Mouse (Mus musculus) megakaryocyte, embryonic 14.5 days (primary cell): ENCODE measurements around the gene Gtf3c1. TPM values are rescaled to one million over a fixed set of nuclear protein-coding genes. Genes with fewer than 3 reads are reported as not detected.

Source experiments
- H3K27me3 ChIP-seq: replicated peaks from 2 replicates; pipeline ENCODE3; 2012; ENCODE audit warnings: inconsistent platforms
- H3K36me3 ChIP-seq: replicated peaks from 2 replicates; pipeline ENCODE3; 2012; ENCODE audit warnings: low read length, inconsistent platforms, mixed read lengths
- H3K4me1 ChIP-seq: 2 replicates; pipeline ENCODE4 v1.6.1; 2012; ENCODE audit warnings: inconsistent platforms
- H3K4me3 ChIP-seq: replicated peaks from 2 replicates; pipeline ENCODE3; 2012; ENCODE audit warnings: moderate library complexity, mild to moderate bottlenecking, inconsistent platforms
- H3K9me3 ChIP-seq: 2 replicates; pipeline ENCODE4 v1.6.1; 2012; ENCODE audit warnings: inconsistent platforms
- FLI1 ChIP-seq: IDR thresholded peaks from 2 replicates; pipeline ENCODE4 v1.6.1; 2012; ENCODE audit warnings: low read length, inconsistent platforms, mixed read lengths
- GATA1 ChIP-seq: IDR thresholded peaks from 3 replicates; pipeline ENCODE4 v1.6.1; 2012; ENCODE audit warnings: mixed read lengths, low read length, inconsistent platforms, borderline replicate concordance
- polyA plus RNA-seq: library from polyadenylated mRNA; stranded (reverse); fragments of >175 nt; gene quantifications from 2 replicates; pipeline ENCODE4 v1.2.3, GENCODE M21; 2012; ENCODE audit warnings: low replicate concordance; ENCODE audit not compliant: insufficient read depth

Gtf3c1 gene
- polyA plus RNA-seq, 1 experiment = 55.0 TPM

GRCm38 (mm10) chr7:125657511-125657910, 50.1 kb downstream of the Gtf3c1 start:
- TF ChIP-seq GATA1 (no peak), FLI1 (no peak)
- H3K36me3 ChIP-seq = peaks cover 99% of the 10 kb centered on the region
- no peaks in the 10 kb centered on the region for H3K9me3 ChIP-seq
- H3K27me3 ChIP-seq = no peaks in the 10 kb centered on the region
- H3K4me3 ChIP-seq = no peak overlapping the region
- no peaks in the 10 kb centered on the region for H3K4me1 ChIP-seq

DNA sequence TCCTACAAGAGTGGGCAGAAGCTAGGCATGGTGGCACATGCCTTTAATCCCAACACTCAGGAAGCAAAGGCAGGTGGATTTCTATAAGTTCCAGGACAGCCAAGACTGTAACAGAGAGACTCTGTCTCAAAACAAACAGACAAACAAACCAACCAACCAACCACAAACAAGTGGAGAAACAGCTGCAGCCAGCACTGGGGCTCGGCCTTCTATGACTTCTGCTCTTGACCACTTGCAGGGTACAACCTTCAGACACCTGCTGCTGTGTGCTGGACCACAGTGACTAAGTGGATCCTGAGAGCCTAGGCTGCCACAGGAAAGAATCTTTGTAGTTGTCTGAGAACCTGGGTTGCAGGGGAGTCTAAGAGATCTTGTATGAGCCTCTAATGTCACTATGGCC, 58.6 kb downstream of the Gtf3c1 start:
- no peak for TF ChIP-seq FLI1
- no peak for TF ChIP-seq GATA1
- H3K36me3 ChIP-seq = peaks cover 100% of the 10 kb centered on the region
- H3K27me3 ChIP-seq = no peaks in the 10 kb centered on the region
- no peaks in the 10 kb centered on the region for H3K9me3 ChIP-seq
- peaks cover 49% of the 10 kb centered on the region for H3K4me1 ChIP-seq
- no peak overlapping the region for H3K4me3 ChIP-seq

DNA sequence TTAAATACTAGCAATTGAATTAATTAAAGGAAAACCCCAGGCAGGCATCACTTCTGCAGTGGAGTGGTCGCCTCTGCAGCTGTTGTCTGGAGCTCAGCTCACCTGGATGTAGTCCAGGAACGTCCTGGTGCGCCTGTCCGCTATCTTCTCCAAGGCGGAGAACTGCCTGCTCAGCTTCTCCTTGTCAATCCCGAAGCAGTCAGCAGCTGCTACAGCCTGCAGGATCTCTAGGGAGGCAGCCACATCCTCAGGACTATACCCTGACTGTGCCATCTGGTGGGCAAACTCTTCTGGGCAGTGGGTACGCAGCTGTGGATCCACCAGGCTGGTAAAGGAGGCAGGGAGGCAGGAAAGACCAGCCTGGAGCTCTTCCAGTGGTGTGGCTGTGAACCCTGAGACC, 62.2 kb downstream of the Gtf3c1 start:
- Histone ChIP-seq H3K36me3 (peaks cover 100% of the 10 kb centered on the region), H3K27me3 (no peaks in the 10 kb centered on the region), H3K9me3 (no peaks in the 10 kb centered on the region), H3K4me3 (no peak overlapping the region), H3K4me1 (peaks cover 65% of the 10 kb centered on the region)
- TF ChIP-seq FLI1 (no peak), GATA1 (no peak)

DNA sequence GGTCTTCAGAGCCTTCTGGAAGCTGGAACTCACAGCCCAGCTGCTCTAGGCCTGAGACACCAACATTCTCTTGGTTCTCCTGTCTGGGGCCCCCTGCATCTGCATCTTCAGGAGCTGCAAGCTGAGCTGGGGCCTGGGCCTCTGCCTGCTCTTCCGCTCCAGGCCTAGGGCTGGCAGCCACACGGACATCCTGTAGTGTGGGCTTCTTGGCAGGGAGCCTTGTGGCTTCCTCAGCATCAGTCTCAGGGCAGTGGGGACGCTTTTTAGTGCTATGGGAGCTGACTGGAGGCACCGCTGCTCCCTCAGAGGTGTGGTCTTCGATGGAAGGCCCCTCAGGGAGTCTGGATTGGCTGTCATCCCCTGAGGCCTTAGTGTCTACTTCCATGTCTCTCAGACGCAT, 63.7 kb downstream of the Gtf3c1 start:
- Histone ChIP-seq H3K4me3 (peak overlapping the region; percentile 43), H3K4me1 (peaks cover 70% of the 10 kb centered on the region), H3K9me3 (no peaks in the 10 kb centered on the region), H3K27me3 (no peaks in the 10 kb centered on the region), H3K36me3 (peaks cover 100% of the 10 kb centered on the region)
- no peak for TF ChIP-seq GATA1

GRCm38 (mm10) chr7:125638870-125639386, 68.7 kb downstream of the Gtf3c1 start:
- Histone ChIP-seq H3K4me3 (peak overlapping the region; percentile 17), H3K27me3 (no peaks in the 10 kb centered on the region), H3K36me3 (peaks cover 66% of the 10 kb centered on the region), H3K4me1 (peaks cover 86% of the 10 kb centered on the region), H3K9me3 (no peaks in the 10 kb centered on the region)
- TF ChIP-seq FLI1 = no peak
- no peak for TF ChIP-seq GATA1

GRCm38 (mm10) chr7:125638376-125638775, 69.2 kb downstream of the Gtf3c1 start:
- H3K4me3 ChIP-seq = peak overlapping the region; percentile 17
- no peaks in the 10 kb centered on the region for H3K9me3 ChIP-seq
- no peaks in the 10 kb centered on the region for H3K27me3 ChIP-seq
- peaks cover 66% of the 10 kb centered on the region for H3K36me3 ChIP-seq
- TF ChIP-seq GATA1 (no peak), FLI1 (no peak)
- peaks cover 86% of the 10 kb centered on the region for H3K4me1 ChIP-seq

DNA sequence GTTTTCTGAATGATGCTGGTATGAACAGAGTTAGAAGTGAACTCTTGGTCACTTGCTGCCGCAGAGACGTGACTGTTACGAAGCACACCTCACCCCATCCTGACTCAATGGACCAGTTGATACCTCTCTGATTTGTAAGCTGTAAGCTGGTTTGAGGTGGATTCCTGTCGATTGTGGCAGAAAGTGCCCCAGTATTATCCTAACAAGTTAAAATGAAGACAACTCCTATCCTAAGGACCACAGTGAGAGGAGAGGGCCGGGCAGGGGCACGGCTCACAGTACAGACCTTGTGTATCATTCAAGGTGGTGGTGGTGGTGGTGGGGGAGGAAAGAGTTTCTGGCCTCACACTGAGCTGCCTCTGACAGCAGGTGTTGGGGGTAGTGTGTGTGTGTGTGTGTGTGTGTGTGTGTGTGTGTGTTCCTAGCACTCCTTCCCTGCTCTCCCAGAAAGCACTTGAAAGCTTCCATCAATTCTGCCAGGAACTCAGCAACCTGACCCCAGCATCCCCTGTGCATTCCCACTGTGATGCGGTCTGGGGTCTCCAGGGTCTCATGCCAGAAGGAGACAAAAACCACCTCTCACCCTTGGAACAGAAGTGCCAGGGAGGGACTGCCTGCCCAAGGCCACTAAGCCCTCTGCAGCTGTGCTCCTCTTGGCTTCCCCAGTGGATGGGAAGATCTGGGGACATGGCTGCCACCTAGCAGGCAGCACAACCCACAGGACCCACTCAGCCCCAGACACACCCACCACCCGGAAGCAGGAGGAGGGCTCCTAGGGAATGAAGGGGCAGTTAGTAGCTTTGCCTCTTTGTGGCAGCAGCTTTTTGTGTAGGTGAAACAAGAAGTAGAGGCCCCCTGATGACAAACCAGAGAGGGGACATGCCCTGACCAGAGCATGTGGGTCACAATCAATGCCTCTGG, 70.1 kb downstream of the Gtf3c1 start:
- Histone ChIP-seq H3K9me3 (no peaks in the 10 kb centered on the region), H3K4me3 (peak overlapping the region; percentile 40), H3K27me3 (no peaks in the 10 kb centered on the region), H3K4me1 (peaks cover 86% of the 10 kb centered on the region), H3K36me3 (peaks cover 65% of the 10 kb centered on the region)
- TF ChIP-seq FLI1 (no peak), GATA1 (no peak)

GRCm38 (mm10) chr7:125630989-125631388, 76.6 kb downstream of the Gtf3c1 start:
- H3K9me3 ChIP-seq = peaks cover 13% of the 10 kb centered on the region
- no peaks in the 10 kb centered on the region for H3K27me3 ChIP-seq
- TF ChIP-seq GATA1 = no peak
- TF ChIP-seq FLI1 = no peak
- H3K4me3 ChIP-seq = peak overlapping the region; percentile 93
- peaks cover 97% of the 10 kb centered on the region for H3K4me1 ChIP-seq
- H3K36me3 ChIP-seq = peaks cover 87% of the 10 kb centered on the region

- TF ChIP-seq GATA1 (no peak; the same call in 2 of the 3 replicates), FLI1 (peak; percentile 87)
- peaks cover 13% of the 10 kb centered on the region for H3K9me3 ChIP-seq
- H3K4me1 ChIP-seq = peaks cover 97% of the 10 kb centered on the region
- no peaks in the 10 kb centered on the region for H3K27me3 ChIP-seq
- H3K4me3 ChIP-seq = peak overlapping the region; percentile 93
- H3K36me3 ChIP-seq = peaks cover 89% of the 10 kb centered on the region
These were observed 77.3 kb downstream of the Gtf3c1 start for GRCm38 (mm10) chr7:125630317-125630716.

DNA sequence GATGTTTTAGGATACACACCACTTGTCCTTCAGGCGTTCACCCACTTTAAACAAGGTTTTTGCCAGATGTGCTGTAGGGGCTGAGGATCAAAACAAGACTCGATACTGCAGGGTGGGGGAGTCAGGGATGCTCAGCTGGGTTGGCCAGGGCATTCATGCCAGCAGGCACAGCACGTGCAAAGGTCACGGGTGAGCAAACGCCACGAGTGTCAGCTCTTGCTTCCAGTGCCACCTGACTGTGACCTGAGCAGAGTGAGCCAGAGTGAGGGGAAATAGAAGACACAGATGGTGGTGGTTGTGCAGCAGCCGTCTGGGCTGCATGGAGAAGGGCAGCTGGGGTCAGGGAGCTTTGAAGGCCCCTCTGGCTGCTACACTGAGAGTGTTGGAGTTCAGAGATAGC, 81.8 kb downstream of the Gtf3c1 start:
- H3K36me3 ChIP-seq = peaks cover 76% of the 10 kb centered on the region
- TF ChIP-seq GATA1 (no peak), FLI1 (no peak)
- peaks cover 13% of the 10 kb centered on the region for H3K9me3 ChIP-seq
- no peaks in the 10 kb centered on the region for H3K27me3 ChIP-seq
- H3K4me1 ChIP-seq = peaks cover 99% of the 10 kb centered on the region
- peak overlapping the region; percentile 73 for H3K4me3 ChIP-seq
